Mouse (Mus musculus) MEL (cell line): Measurements from ENCODE around the gene Mip.

ENCODE experiments used
- CTCF ChIP-seq, 3 experiments: IDR thresholded peaks in 2 of 3; conservative IDR thresholded peaks in 1 of 3; 2 replicates each; pipeline ENCODE4 v1.5.1; 2011 to 2012; ENCODE audit warnings: low read length in 3 of 3, low read depth in 2 of 3, mild to moderate bottlenecking in 2 of 3, improper control_type of control experiment in 1 of 3, inconsistent platforms in 1 of 3, mixed read lengths in 1 of 3, moderate library complexity in 1 of 3; ENCODE audit not compliant: control insufficient read depth in 1 of 3, insufficient read depth in 1 of 3, poor library complexity in 1 of 3, severe bottlenecking in 1 of 3
- ELF1 ChIP-seq: IDR thresholded peaks from 2 replicates; pipeline ENCODE4 v1.6.1; 2014; ENCODE audit warnings: low read depth, mild to moderate bottlenecking, inconsistent platforms, low read length, improper control_type of control experiment, moderate library complexity
- EP300 ChIP-seq, 2 experiments: IDR thresholded peaks; 2 replicates each; pipeline ENCODE4 v1.6.1; 2011; ENCODE audit warnings: improper control_type of control experiment in 2 of 2, low read length in 2 of 2, low read depth in 1 of 2, mild to moderate bottlenecking in 1 of 2
- GABPA ChIP-seq: IDR thresholded peaks from 2 replicates; pipeline ENCODE4 v1.6.1; 2012; ENCODE audit warnings: low read depth, mild to moderate bottlenecking, inconsistent platforms, low read length, improper control_type of control experiment, moderate library complexity
- HCFC1 ChIP-seq: IDR thresholded peaks from 2 replicates; pipeline ENCODE4 v1.6.1; 2012; ENCODE audit warnings: low read depth, mild to moderate bottlenecking, inconsistent platforms, low read length, improper control_type of control experiment, moderate library complexity
- MAX ChIP-seq: IDR thresholded peaks from 2 replicates; pipeline ENCODE4 v1.6.1; 2011; ENCODE audit warnings: low read length, improper control_type of control experiment
- POLR2A ChIP-seq, 2 experiments: IDR thresholded peaks; 2 replicates each; pipeline ENCODE4 v1.6.1; 2011 to 2012; ENCODE audit warnings: low read length in 2 of 2, mild to moderate bottlenecking in 2 of 2, control low read depth in 1 of 2, improper control_type of control experiment in 1 of 2, low read depth in 1 of 2, moderate library complexity in 1 of 2; ENCODE audit not compliant: control insufficient read depth in 1 of 2, insufficient read depth in 1 of 2, poor library complexity in 1 of 2
- POLR2AphosphoS2 ChIP-seq: IDR thresholded peaks from 2 replicates; pipeline ENCODE4 v1.6.1; 2011; ENCODE audit warnings: low read length, improper control_type of control experiment
- SMC3 ChIP-seq: IDR thresholded peaks from 2 replicates; pipeline ENCODE4 v1.6.1; 2011; ENCODE audit warnings: low read depth, low read length, improper control_type of control experiment
- USF1 ChIP-seq: IDR thresholded peaks from 2 replicates; pipeline ENCODE4 v1.6.1; 2014; ENCODE audit warnings: low read depth, mild to moderate bottlenecking, inconsistent platforms, low read length, improper control_type of control experiment, moderate library complexity
- ZC3H11A ChIP-seq: IDR thresholded peaks from 2 replicates; pipeline ENCODE4 v1.6.1; 2012; ENCODE audit warnings: low read depth, mild to moderate bottlenecking, inconsistent platforms, low read length, improper control_type of control experiment
- ZKSCAN1 ChIP-seq: IDR thresholded peaks from 2 replicates; pipeline ENCODE4 v1.6.1; 2012; ENCODE audit warnings: low read depth, mild to moderate bottlenecking, inconsistent platforms, low read length, improper control_type of control experiment, moderate library complexity
- ZMIZ1 ChIP-seq: IDR thresholded peaks from 2 replicates; pipeline ENCODE4 v1.6.1; 2012; ENCODE audit warnings: low read depth, mild to moderate bottlenecking, inconsistent platforms, low read length, improper control_type of control experiment, moderate library complexity

- TF ChIP-seq GABPA, result no peak
- no peak for TF ChIP-seq ELF1
- TF ChIP-seq SMC3, result no peak
- no peak for TF ChIP-seq CTCF (IDR thresholded peaks at IDR 0.05 in 2 of 3, conservative IDR thresholded peaks at IDR 0.05 in 1 of 3; ENCODE audit: control insufficient read depth in 1 of 3, insufficient read depth in 1 of 3, low read depth in 2 of 3, low read length in 3 of 3, poor library complexity in 1 of 3, severe bottlenecking in 1 of 3)
- no peak for TF ChIP-seq ZKSCAN1
- TF ChIP-seq POLR2AphosphoS2, result no peak
- TF ChIP-seq ZC3H11A, result no peak
- TF ChIP-seq MAX, result no peak
- no peak for TF ChIP-seq EP300 (IDR thresholded peaks at IDR 0.05; ENCODE audit: low read depth in 1 of 2, low read length in 2 of 2)
- no peak for TF ChIP-seq USF1
- no peak for TF ChIP-seq HCFC1
- no peak for TF ChIP-seq ZMIZ1
- no peak for TF ChIP-seq POLR2A (IDR thresholded peaks at IDR 0.05; ENCODE audit: control insufficient read depth in 1 of 2, insufficient read depth in 1 of 2, low read depth in 1 of 2, low read length in 2 of 2, poor library complexity in 1 of 2)
These were observed 42.7 kb downstream of the Mip start, which contains the start of gene Apof for GRCm38 (mm10) chr10:128268371-128268770.
